In genomic region chr16:56716557-56717179, GRCm38 (mm10) we compare ENCODE assay signal across 7 mouse cellular contexts. TPM values are rescaled to one million over a fixed set of nuclear protein-coding genes. Genes with fewer than 3 reads are reported as not detected.
A peak's percentile ranks its signal among the peaks of the same experiment; 100 is the strongest.
DNase-seq lines count a peak whose midpoint lies in the region; ATAC-seq and TF ChIP-seq lines count a peak whose summit lies in the region.

No protein-coding gene starts in this region.

- peak; percentile 53 for ATAC-seq in erythroid progenitor cell, adult 5-6 weeks (replicated peaks; ENCODE audit: low FRiP score, poor library complexity, severe bottlenecking)
- peak; percentile 0 for ATAC-seq in lung, embryonic 15.5 days (ENCODE audit: borderline replicate concordance, extremely low read depth, low FRiP score, low TSS enrichment)

- H3K36me3 ChIP-seq in lung, embryonic 15.5 days = peaks cover 5% of the 10 kb centered on the region

- TF ChIP-seq POLR2A in bone marrow, adult 2 months (IDR thresholded peaks at IDR 0.05; ENCODE audit: borderline replicate concordance, control insufficient read depth, low read depth, low read length) = no peak

- no peaks in the 10 kb centered on the region; the same call in 1 of the 2 replicates for H3K4me1 ChIP-seq in bone marrow, adult 2 months (ENCODE audit: control insufficient read depth, insufficient read depth, low read length)
- H3K4me1 ChIP-seq in lung, embryonic 15.5 days = peaks cover 17% of the 10 kb centered on the region

- no peaks in the 10 kb centered on the region for H3K27me3 ChIP-seq in lung, embryonic 15.5 days

- peak overlapping the region; percentile 91 for H3K27ac ChIP-seq in bone marrow, adult 2 months (ENCODE audit: control insufficient read depth, insufficient read depth, low read depth, low read length, poor library complexity)
- peak overlapping the region; percentile 98 for H3K27ac ChIP-seq in lung, embryonic 15.5 days

- peak; percentile 13 to 24 for DNase-seq in right cerebral cortex, adult 2 months (ENCODE audit: low spot score in 2 of 2)
- DNase-seq in right cerebral cortex, adult 18-20 months = no peak
- DNase-seq in induced T-regulatory cell, adult 2 months (ENCODE audit: low read depth) = peak; percentile 48
- DNase-seq in skeletal muscle tissue, adult 2 months (ENCODE audit: low read depth, low spot score) = peak; percentile 16

- peak overlapping the region; percentile 95 for H3K4me3 ChIP-seq in bone marrow, adult 2 months (replicated peaks; ENCODE audit: control insufficient read depth, low read depth, low read length)
- peak overlapping the region; percentile 72 for H3K4me3 ChIP-seq in lung, embryonic 15.5 days

- H3K4me2 ChIP-seq in lung, embryonic 15.5 days = peak overlapping the region; percentile 65

- no peaks in the 10 kb centered on the region for H3K9me3 ChIP-seq in lung, embryonic 15.5 days

- no peak for TF ChIP-seq CTCF in bone marrow, adult 2 months (IDR thresholded peaks at IDR 0.05; ENCODE audit: control insufficient read depth, insufficient read depth, low read length)

- 3% methylated on average over 30 of the region's 38 CpGs for WGBS in bone marrow, adult 2 months
- WGBS in lung, embryonic 15.5 days = under 1% methylated on average over 27 of the region's 38 CpGs

- peak overlapping the region; percentile 77 for H3K9ac ChIP-seq in lung, embryonic 15.5 days

RNA-seq across cellular contexts. Expression of gene Tfg, which starts 0.6 kb away (rescaled TPM):
- polyA plus RNA-seq in bone marrow, adult 2 months (2011; ENCODE audit: insufficient read depth, insufficient read length, low replicate concordance, missing spikeins) = 8.8 and 21.2 TPM in 2 replicates
- 32.8 and 65.0 TPM in 2 replicates for total RNA-seq in erythroid progenitor cell, adult 5-6 weeks (2015; ENCODE audit: low replicate concordance)
- 23.1 and 55.2 TPM in 2 replicates for total RNA-seq in erythroid progenitor cell, adult 5-6 weeks (2017; ENCODE audit: low replicate concordance)
- polyA plus RNA-seq in lung, embryonic 15.5 days (2015; fragmentation: Nextera tagmentation; extraction: Ambion mirVana) = 130 and 135 TPM in 2 replicates
